Mouse (Mus musculus) stomach, postnatal 0 days (tissue): Measurements from ENCODE around the gene Gnai2.

ENCODE experiments used
- CTCF ChIP-seq: IDR thresholded peaks from 2 replicates; pipeline ENCODE4 v1.5.1; 2016; ENCODE audit warnings: antibody characterized with exemption, low read depth, mild to moderate bottlenecking, moderate library complexity
- EP300 ChIP-seq: optimal IDR thresholded peaks from 2 replicates; pipeline ENCODE3; 2016; ENCODE audit warnings: antibody characterized with exemption

- TF ChIP-seq EP300 (no peak), CTCF (no peak)
Observed at GRCm38 (mm10) chr9:107669480-107669945, 34.3 kb upstream of the Gnai2 start, which contains the start of gene Slc38a3.
